Mouse (Mus musculus) heart, embryonic 15.5 days (tissue): Measurements from ENCODE around the gene Kif6. TPM values are rescaled to one million over a fixed set of nuclear protein-coding genes. Genes with fewer than 3 reads are reported as not detected.

Experiments used
- ATAC-seq: fragments of 200-750 bp; cut with Nextera tagmentation; replicated peaks from 2 replicates; pipeline ENCODE4 v1.8.0; 2017; ENCODE audit warnings: low read depth, moderate TSS enrichment; ENCODE audit not compliant: insufficient number of reproducible peaks, insufficient read depth, low FRiP score
- H3K27ac ChIP-seq: fragments of 300-500 bp; sonication (generic); 2 replicates; pipeline ENCODE4 v1.5.1; 2015; ENCODE audit warnings: mild to moderate bottlenecking, inconsistent platforms
- H3K27me3 ChIP-seq: fragments of 300-500 bp; sonication (generic); 2 replicates; pipeline ENCODE4 v1.6.1; 2015; ENCODE audit warnings: inconsistent platforms
- H3K36me3 ChIP-seq: fragments of 300-500 bp; sonication (generic); 2 replicates; pipeline ENCODE4 v1.6.1; 2015; ENCODE audit warnings: mild to moderate bottlenecking, inconsistent platforms
- H3K4me1 ChIP-seq: fragments of 300-500 bp; sonication (generic); replicated peaks from 2 replicates; pipeline ENCODE4 v1.6.1; 2015; ENCODE audit warnings: inconsistent platforms
- H3K4me2 ChIP-seq: fragments of 300-500 bp; sonication (generic); 2 replicates; pipeline ENCODE4 v1.6.1; 2015; ENCODE audit warnings: inconsistent platforms, mild to moderate bottlenecking, moderate library complexity
- H3K4me3 ChIP-seq: fragments of 300-500 bp; sonication (generic); 2 replicates; pipeline ENCODE4 v1.5.1; 2015; ENCODE audit warnings: mild to moderate bottlenecking, inconsistent platforms
- H3K9ac ChIP-seq: fragments of 300-500 bp; sonication (generic); 2 replicates; pipeline ENCODE4 v1.6.1; 2015; ENCODE audit warnings: mild to moderate bottlenecking, inconsistent platforms
- H3K9me3 ChIP-seq: fragments of 300-500 bp; sonication (generic); replicated peaks from 2 replicates; pipeline ENCODE4 v1.6.1; 2016; ENCODE audit warnings: inconsistent platforms
- WGBS: fragments of 180-500 bp; shearing (Covaris S2); methylation state at CpG from one replicate; pipeline ENCODE4 v1.1.7; 2015; ENCODE audit warnings: mixed read lengths; 5-methylcytosine and 5-hydroxymethylcytosine counted together
- polyA plus RNA-seq: library from polyadenylated mRNA; unstranded; fragments of >200 nt; fragmentation: Nextera tagmentation; extraction: Ambion mirVana; gene quantifications from 2 replicates; pipeline ENCODE4 v1.2.1, GENCODE M21; 2015

Kif6 gene
- polyA plus RNA-seq, 1 experiment from 2014 or later, result 1.9 TPM

- Histone ChIP-seq H3K4me2 (no peak overlapping the region), H3K27me3 (no peaks in the 10 kb centered on the region), H3K36me3 (no peaks in the 10 kb centered on the region), H3K4me3 (no peak overlapping the region), H3K9ac (no peak overlapping the region), H3K27ac (no peak overlapping the region), H3K9me3 (no peaks in the 10 kb centered on the region), H3K4me1 (peaks cover 3% of the 10 kb centered on the region; the same call in 1 of the 2 replicates)
- no peak for ATAC-seq
- WGBS, result 85% methylated on average over 10 of the region's 10 CpGs
Observed at GRCm38 (mm10) chr17:49860057-49860816, 245.3 kb downstream of the Kif6 start.

GRCm38 (mm10) chr17:49863597-49863996 lies 248.7 kb downstream of the Kif6 start:
- peaks cover 10% of the 10 kb centered on the region for H3K4me1 ChIP-seq
- ATAC-seq, result no peak
- no peaks in the 10 kb centered on the region for H3K36me3 ChIP-seq
- H3K9ac ChIP-seq, result no peak overlapping the region
- H3K27me3 ChIP-seq, result no peaks in the 10 kb centered on the region
- no peaks in the 10 kb centered on the region for H3K9me3 ChIP-seq
- H3K4me3 ChIP-seq, result no peak overlapping the region
- 53% methylated on average over 5 of the region's 5 CpGs for WGBS
- H3K27ac ChIP-seq, result no peak overlapping the region
- H3K4me2 ChIP-seq, result no peak overlapping the region

DNA sequence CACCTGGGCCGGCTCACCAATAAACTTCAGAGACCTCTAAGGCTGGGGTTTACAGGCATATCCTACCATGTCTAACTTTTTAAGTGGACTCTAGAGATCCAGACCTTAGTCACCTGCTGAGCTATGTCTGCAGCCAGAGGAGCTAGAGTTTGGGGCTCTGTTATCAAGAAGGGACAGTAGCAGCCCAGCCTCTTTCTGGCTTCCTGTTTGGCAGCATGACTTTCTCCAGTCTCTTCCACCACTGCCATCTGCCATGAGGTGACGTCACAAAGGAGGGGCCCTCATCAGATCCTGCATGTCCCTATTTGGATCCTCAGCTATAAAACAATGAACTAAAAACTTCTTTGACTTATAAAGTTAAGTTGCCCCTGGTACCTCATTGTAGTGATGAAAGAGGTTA lies 250.7 kb downstream of the Kif6 start:
- Histone ChIP-seq H3K4me3 (no peak overlapping the region), H3K36me3 (no peaks in the 10 kb centered on the region), H3K9ac (no peak overlapping the region), H3K27me3 (peaks cover 8% of the 10 kb centered on the region), H3K4me1 (peaks cover 10% of the 10 kb centered on the region), H3K27ac (no peak overlapping the region), H3K9me3 (no peaks in the 10 kb centered on the region), H3K4me2 (no peak overlapping the region)
- WGBS, result 81% methylated on average over 2 of the region's 2 CpGs
- ATAC-seq, result no peak

DNA sequence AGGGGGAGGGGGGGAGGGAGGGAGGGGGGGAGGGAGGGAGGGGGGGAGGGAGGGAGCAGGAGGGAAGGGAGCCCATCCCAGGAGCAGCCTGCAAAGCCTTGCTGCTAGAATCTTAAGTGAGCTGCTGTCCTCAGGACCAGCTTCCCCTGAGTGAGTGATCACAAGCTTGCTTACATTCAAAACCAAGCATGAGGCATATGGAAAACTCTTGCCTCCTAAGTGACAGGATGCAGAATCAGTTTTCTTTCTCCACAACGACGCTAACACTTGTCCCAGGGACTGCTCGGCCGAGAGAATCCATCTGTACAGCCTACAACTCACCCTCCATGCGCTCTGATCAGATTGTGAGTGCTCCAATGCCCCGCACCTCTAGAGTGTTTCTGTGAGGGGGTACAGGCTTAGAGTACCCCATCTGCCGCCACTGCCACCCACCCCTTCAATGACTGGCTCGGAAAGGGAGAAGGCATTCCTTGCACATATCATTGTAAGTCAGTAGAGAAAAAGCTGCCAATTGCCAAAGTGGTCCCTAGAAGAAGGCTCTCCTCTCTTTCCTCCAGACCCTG lies 251.8 kb downstream of the Kif6 start:
- H3K9ac ChIP-seq, result no peak overlapping the region
- no peak overlapping the region for H3K4me2 ChIP-seq
- H3K27me3 ChIP-seq, result peaks cover 18% of the 10 kb centered on the region
- H3K4me1 ChIP-seq, result peaks cover 10% of the 10 kb centered on the region
- WGBS, result 35% methylated on average over 8 of the region's 8 CpGs
- H3K4me3 ChIP-seq, result no peak overlapping the region
- no peaks in the 10 kb centered on the region for H3K36me3 ChIP-seq
- H3K9me3 ChIP-seq, result no peaks in the 10 kb centered on the region
- ATAC-seq, result no peak
- H3K27ac ChIP-seq, result no peak overlapping the region

- H3K4me2 ChIP-seq, result 0 out of 2 replicates have a peak overlapping the region, but pooled peaks have one; percentile 8
- peaks cover 22% of the 10 kb centered on the region for H3K27me3 ChIP-seq
- H3K9ac ChIP-seq, result no peak overlapping the region
- no peak overlapping the region for H3K4me3 ChIP-seq
- 17% methylated on average over 13 of the region's 13 CpGs for WGBS
- H3K4me1 ChIP-seq, result peaks cover 13% of the 10 kb centered on the region
- H3K27ac ChIP-seq, result no peak overlapping the region
- ATAC-seq, result no peak; the same call in 1 of the 2 replicates
- H3K36me3 ChIP-seq, result no peaks in the 10 kb centered on the region
- no peaks in the 10 kb centered on the region for H3K9me3 ChIP-seq
Observed at GRCm38 (mm10) chr17:49867321-49868137, 252.6 kb downstream of the Kif6 start.

GRCm38 (mm10) chr17:49869246-49869645 lies 254.3 kb downstream of the Kif6 start:
- ATAC-seq, result no peak
- Histone ChIP-seq H3K27me3 (peaks cover 25% of the 10 kb centered on the region), H3K36me3 (no peaks in the 10 kb centered on the region), H3K9me3 (no peaks in the 10 kb centered on the region), H3K9ac (no peak overlapping the region), H3K4me3 (no peak overlapping the region), H3K4me1 (peaks cover 13% of the 10 kb centered on the region), H3K27ac (no peak overlapping the region), H3K4me2 (no peak overlapping the region)
- 80% methylated on average over 9 of the region's 9 CpGs for WGBS

DNA sequence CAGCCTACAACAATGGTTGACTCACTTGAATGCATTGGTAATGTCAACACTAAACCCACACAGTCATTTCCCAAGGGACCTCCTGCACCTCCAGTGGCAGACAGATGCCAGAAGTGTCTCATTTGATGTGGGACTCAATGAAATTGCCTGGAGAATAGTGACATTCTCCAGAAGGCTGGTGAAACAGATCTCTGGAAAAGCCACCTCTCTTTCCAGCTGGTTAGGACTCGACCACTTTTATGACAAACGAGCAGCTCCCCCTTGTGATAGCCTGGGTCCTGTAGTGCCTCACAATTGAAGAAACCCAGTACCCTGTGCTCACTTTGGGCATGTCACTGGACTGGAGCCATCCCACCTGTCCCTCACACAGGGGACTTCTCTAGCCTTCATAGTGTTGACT lies 257.4 kb downstream of the Kif6 start:
- Histone ChIP-seq H3K4me2 (no peak overlapping the region), H3K27ac (no peak overlapping the region), H3K36me3 (no peaks in the 10 kb centered on the region), H3K9ac (no peak overlapping the region), H3K9me3 (no peaks in the 10 kb centered on the region), H3K4me1 (peaks cover 8% of the 10 kb centered on the region), H3K4me3 (no peak overlapping the region), H3K27me3 (peaks cover 29% of the 10 kb centered on the region)
- WGBS, result 8% methylated on average over 2 of the region's 2 CpGs
- no peak for ATAC-seq

DNA sequence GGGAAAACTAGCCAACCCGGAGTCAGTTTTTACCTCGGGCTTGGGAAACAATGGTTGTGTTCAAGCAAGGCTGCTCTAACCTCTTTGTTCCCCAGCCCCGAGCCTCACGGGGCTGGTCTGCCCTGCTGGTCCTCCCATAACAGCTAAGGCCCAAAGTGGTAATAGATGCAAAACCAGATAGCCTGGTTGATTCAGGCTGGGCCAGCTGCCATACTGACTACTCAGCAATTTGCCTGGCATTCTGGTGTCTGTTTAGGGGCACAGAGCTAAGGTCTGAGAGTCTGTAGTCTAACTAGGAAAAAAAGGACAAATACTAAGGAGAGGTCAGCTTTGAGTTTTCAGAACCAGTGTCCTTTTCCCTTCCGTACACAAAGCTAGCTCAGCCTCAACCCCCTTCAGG lies 259.8 kb downstream of the Kif6 start:
- H3K27me3 ChIP-seq, result peaks cover 25% of the 10 kb centered on the region
- ATAC-seq, result no peak

GRCm38 (mm10) chr17:49875401-49875800 lies 260.5 kb downstream of the Kif6 start:
- no peaks in the 10 kb centered on the region for H3K36me3 ChIP-seq
- H3K9me3 ChIP-seq, result no peaks in the 10 kb centered on the region
- no peak overlapping the region for H3K4me2 ChIP-seq
- no peak overlapping the region for H3K9ac ChIP-seq
- H3K27ac ChIP-seq, result no peak overlapping the region
- H3K27me3 ChIP-seq, result peaks cover 22% of the 10 kb centered on the region
- no peak for ATAC-seq
- no peak overlapping the region for H3K4me3 ChIP-seq
- WGBS, result 53% methylated on average over 6 of the region's 6 CpGs
- 0 out of 2 replicates have a peak, but pooled peaks cover 2% of the 10 kb centered on the region for H3K4me1 ChIP-seq

More for the DNA sequence above, 259.8 kb downstream of the Kif6 start:
- Histone ChIP-seq H3K36me3 (no peaks in the 10 kb centered on the region), H3K4me1 (0 out of 2 replicates have a peak, but pooled peaks cover 2% of the 10 kb centered on the region), H3K27ac (no peak overlapping the region), H3K9me3 (no peaks in the 10 kb centered on the region), H3K9ac (no peak overlapping the region), H3K4me3 (no peak overlapping the region), H3K4me2 (no peak overlapping the region)
- WGBS, result 74% methylated on average over 5 of the region's 5 CpGs

GRCm38 (mm10) chr17:49875939-49876651 lies 261.2 kb downstream of the Kif6 start:
- no peak overlapping the region for H3K4me2 ChIP-seq
- WGBS, result 56% methylated on average over 15 of the region's 15 CpGs
- H3K4me1 ChIP-seq, result 0 out of 2 replicates have a peak, but pooled peaks cover 2% of the 10 kb centered on the region
- no peaks in the 10 kb centered on the region for H3K36me3 ChIP-seq
- H3K9me3 ChIP-seq, result no peaks in the 10 kb centered on the region
- no peak overlapping the region for H3K4me3 ChIP-seq
- peaks cover 15% of the 10 kb centered on the region for H3K27me3 ChIP-seq
- no peak overlapping the region for H3K27ac ChIP-seq
- no peak for ATAC-seq
- H3K9ac ChIP-seq, result no peak overlapping the region
